ENCODE assay signal across 10 mouse cellular contexts in the genomic region with DNA sequence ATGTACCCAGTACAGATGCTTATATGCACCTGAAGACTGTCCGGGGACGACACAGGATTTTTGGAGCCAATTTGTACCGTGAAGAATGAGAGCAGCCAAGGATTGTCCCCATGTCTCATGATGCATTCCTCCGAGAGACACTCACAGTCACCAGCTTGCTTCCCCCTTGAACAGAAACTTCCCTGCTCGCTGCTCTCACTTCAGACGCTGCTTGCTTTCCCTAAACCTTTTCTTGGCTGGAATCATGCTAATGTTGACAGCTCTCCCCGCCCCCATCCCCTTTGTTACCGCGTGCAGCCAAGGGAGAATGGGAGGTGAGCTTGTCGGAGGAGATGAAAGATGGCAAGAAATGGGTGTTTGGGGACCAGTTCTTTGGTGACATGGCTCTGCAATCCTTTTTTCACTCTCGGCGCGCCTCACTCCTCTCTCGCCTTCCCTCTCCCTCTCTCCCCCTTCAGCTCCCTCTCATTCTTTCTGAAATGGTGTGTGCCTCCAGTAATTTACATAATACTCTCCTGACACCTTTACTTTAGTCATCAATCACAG.
DNase-seq lines count a peak whose midpoint lies in the region; ATAC-seq and TF ChIP-seq lines count a peak whose summit lies in the region.
"Had no signal": no experiment of that assay in that cellular context is flagged by ENCODE, and none has a peak within 500 bp of the region (broad histone marks: within the 10 kb centered on the region; RNA-seq: fewer than 3 reads in every experiment).

No protein-coding gene starts in this region.

- WGBS in heart, embryonic 14.5 days, result 8% methylated on average over 14 of the region's 14 CpGs
- 3% methylated on average over 14 of the region's 14 CpGs for WGBS in hindbrain, embryonic 12.5 days
- WGBS in midbrain, postnatal 0 days, result 1% methylated on average over 14 of the region's 14 CpGs

- no peak for TF ChIP-seq CTCF in midbrain, postnatal 0 days (IDR thresholded peaks at IDR 0.05)
- no peak for TF ChIP-seq CTCF in gastrocnemius, adult 2 months (IDR thresholded peaks at IDR 0.05)

- no peaks in the 10 kb centered on the region for H3K27me3 ChIP-seq in heart, embryonic 14.5 days (ENCODE audit: control insufficient read depth, insufficient read depth, low read length)
- H3K27me3 ChIP-seq in hindbrain, embryonic 12.5 days, result no peaks in the 10 kb centered on the region
- H3K27me3 ChIP-seq in midbrain, postnatal 0 days (ENCODE audit: insufficient read depth, low read length), result no peaks in the 10 kb centered on the region
- H3K27me3 ChIP-seq: CH12.LX had no signal

- intact Hi-C loops in gastrocnemius, adult 2 months (cut with DNase I), result no loop called here

- DNase-seq in heart, postnatal 4 days, result no peak
- peak; percentile 60 for DNase-seq in brain, embryonic 18.5 days (ENCODE audit: low read depth, low spot score)
- peak; percentile 34 for DNase-seq in midbrain, postnatal 0 days (ENCODE audit: low spot score)
- no peak for DNase-seq in left cerebral cortex, adult 8-10 months (ENCODE audit: low spot score in 2 of 2)
- no peak for DNase-seq in gastrocnemius, adult 2 months
- DNase-seq in frontal cortex, postnatal 14 days (ENCODE audit: low spot score in 2 of 2), result no peak
- DNase-seq: kidney, postnatal 36 days had no signal

- H3K4me1 ChIP-seq in heart, embryonic 14.5 days (ENCODE audit: control insufficient read depth in 2 of 2, insufficient read depth in 2 of 2, low read length in 2 of 2), result peaks cover 4 to 5% of the 10 kb centered on the region in 2 experiments; a peak in 2 of 4 replicates
- peaks cover 16% of the 10 kb centered on the region for H3K4me1 ChIP-seq in hindbrain, embryonic 12.5 days
- no peaks in the 10 kb centered on the region; the same call in none of the 2 replicates for H3K4me1 ChIP-seq in midbrain, postnatal 0 days (ENCODE audit: insufficient read depth, low read length)

- no peaks in the 10 kb centered on the region for H3K9me3 ChIP-seq in heart, embryonic 14.5 days (ENCODE audit: control insufficient read depth, low read length)
- no peaks in the 10 kb centered on the region for H3K9me3 ChIP-seq in hindbrain, embryonic 12.5 days (replicated peaks)
- no peaks in the 10 kb centered on the region for H3K9me3 ChIP-seq in midbrain, postnatal 0 days (ENCODE audit: low read length)

- H3K4me3 ChIP-seq in heart, embryonic 14.5 days (ENCODE audit: control insufficient read depth in 1 of 2, insufficient read depth in 1 of 2, low read depth in 1 of 2, low read length in 2 of 2), result peak overlapping the region; percentile 25 to 34
- peak overlapping the region; percentile 25; the same call in 1 of the 2 replicates for H3K4me3 ChIP-seq in hindbrain, embryonic 12.5 days
- H3K4me3 ChIP-seq in midbrain, postnatal 0 days (ENCODE audit: low read depth, low read length), result peak overlapping the region; percentile 12; the same call in 1 of the 2 replicates
- no peak overlapping the region for H3K4me3 ChIP-seq in gastrocnemius, adult 2 months

- H3K9ac ChIP-seq in heart, embryonic 14.5 days (ENCODE audit: low read length), result peak overlapping the region; percentile 44
- H3K9ac ChIP-seq in hindbrain, embryonic 12.5 days, result peak overlapping the region; percentile 45
- H3K9ac ChIP-seq in midbrain, postnatal 0 days (replicated peaks; ENCODE audit: low read length, poor library complexity, severe bottlenecking), result peak overlapping the region; percentile 42; the same call in 1 of the 2 replicates

- H3K4me2 ChIP-seq in heart, embryonic 14.5 days (ENCODE audit: low read length), result peak overlapping the region; percentile 67
- H3K4me2 ChIP-seq in hindbrain, embryonic 12.5 days (replicated peaks), result peak overlapping the region; percentile 52
- H3K4me2 ChIP-seq in midbrain, postnatal 0 days (ENCODE audit: low read depth, low read length, poor library complexity, severe bottlenecking), result peak overlapping the region; percentile 49

- no peak for ATAC-seq in heart, embryonic 14.5 days (ENCODE audit: insufficient number of reproducible peaks, insufficient read depth, low FRiP score, low read depth)
- ATAC-seq in hindbrain, embryonic 12.5 days (ENCODE audit: low FRiP score), result peak; percentile 74
- ATAC-seq in midbrain, postnatal 0 days (ENCODE audit: low FRiP score), result peak; percentile 39; the same call in 1 of the 2 replicates

- H3K27ac ChIP-seq in heart, embryonic 14.5 days (replicated peaks in 1 of 2; ENCODE audit: control insufficient read depth in 1 of 2, insufficient read depth in 1 of 2, low read depth in 2 of 2, low read length in 2 of 2), result no peak overlapping the region
- H3K27ac ChIP-seq in hindbrain, embryonic 12.5 days, result peak overlapping the region; percentile 74
- H3K27ac ChIP-seq in midbrain, postnatal 0 days (ENCODE audit: low read depth, low read length), result peak overlapping the region; percentile 67
- no peak overlapping the region for H3K27ac ChIP-seq in gastrocnemius, adult 2 months

- no peaks in the 10 kb centered on the region for H3K36me3 ChIP-seq in heart, embryonic 14.5 days (ENCODE audit: control insufficient read depth, insufficient read depth, low read length)
- no peaks in the 10 kb centered on the region for H3K36me3 ChIP-seq in hindbrain, embryonic 12.5 days
- H3K36me3 ChIP-seq in midbrain, postnatal 0 days (ENCODE audit: insufficient read depth, low read length), result no peaks in the 10 kb centered on the region

Comparison
In these comparisons a context has a peak if more than half of its experiments do, and no peak if none do; other contexts are left out.
1. H3K27ac ChIP-seq: peak in hindbrain, embryonic 12.5 days (single experiment) and midbrain, postnatal 0 days (single experiment); none in heart, embryonic 14.5 days (0 of 2) and gastrocnemius, adult 2 months (single experiment).
2. DNase-seq: peak in brain, embryonic 18.5 days (single experiment) and midbrain, postnatal 0 days (single experiment); none in heart, postnatal 4 days (single experiment), left cerebral cortex, adult 8-10 months (0 of 2), gastrocnemius, adult 2 months (single experiment) and frontal cortex, postnatal 14 days (0 of 2).
3. Peak in every context shown above with its lines, with median percentiles within 50 percentile points of each other: H3K4me2 ChIP-seq and H3K9ac ChIP-seq.